Mouse (Mus musculus): ENCODE measurements at regions not wholly inside any gene's neighbourhood (a gene's known extent, or its start where the extent isn't known, plus 50 kb on each side); places are given as distances from the start of the nearest gene placed in this dataset.

GRCm38 (mm10) chrX:142564186-142564585 lies 117.0 kb upstream of the Tmem164 start:
- H3K4me2 ChIP-seq (ENCODE audit: low read depth, low read length) = no peak overlapping the region
- no peak overlapping the region for H3K27ac ChIP-seq
- H3K9ac ChIP-seq (replicated peaks; ENCODE audit: low read length) = no peak overlapping the region
- no peaks in the 10 kb centered on the region for H3K4me1 ChIP-seq (ENCODE audit: insufficient read depth, low read length)
- no peaks in the 10 kb centered on the region for H3K36me3 ChIP-seq (ENCODE audit: insufficient read depth, low read length)
- no peak overlapping the region for H3K4me3 ChIP-seq (ENCODE audit: low read length)
- H3K9me3 ChIP-seq (ENCODE audit: low read length) = no peaks in the 10 kb centered on the region
- DNase-seq (ENCODE audit: low spot score) (no peak), ATAC-seq (no peak)
- H3K27me3 ChIP-seq (ENCODE audit: insufficient read depth, low read length) = no peaks in the 10 kb centered on the region
- whole genome bisulfite sequencing = 68% methylated on average over 9 of the region's 9 CpGs
- TF ChIP-seq CTCF (IDR thresholded peaks at IDR 0.05; ENCODE audit: low read depth) = no peak

DNA sequence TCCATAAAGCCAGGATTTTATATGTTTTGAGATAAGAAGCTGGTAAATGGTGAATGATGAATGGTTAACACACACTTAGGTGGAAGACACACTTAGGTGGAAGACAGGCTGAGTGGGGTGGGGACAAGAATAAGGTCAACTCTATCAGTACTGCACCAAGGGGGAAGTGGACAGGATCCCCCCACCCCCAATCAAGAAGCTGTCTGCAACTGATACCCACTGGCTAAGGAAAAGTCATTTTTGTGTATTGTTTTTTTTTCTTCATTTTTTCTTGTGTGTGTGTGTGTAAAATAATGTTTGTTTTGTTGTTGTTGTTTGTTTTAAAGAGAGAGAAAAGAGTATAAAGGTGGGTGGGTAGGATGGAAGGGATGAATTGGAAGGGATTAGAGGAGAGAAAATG lies 109.4 kb upstream of the Tmem164 start:
- no peak for TF ChIP-seq CTCF (IDR thresholded peaks at IDR 0.05; ENCODE audit: low read depth)
- DNase-seq (ENCODE audit: low spot score) (no peak), ATAC-seq (no peak)
- Histone ChIP-seq H3K9ac (replicated peaks; ENCODE audit: low read length) (no peak overlapping the region), H3K27me3 (ENCODE audit: insufficient read depth, low read length) (no peaks in the 10 kb centered on the region), H3K9me3 (ENCODE audit: low read length) (no peaks in the 10 kb centered on the region), H3K4me1 (ENCODE audit: insufficient read depth, low read length) (no peaks in the 10 kb centered on the region), H3K36me3 (ENCODE audit: insufficient read depth, low read length) (no peaks in the 10 kb centered on the region), H3K27ac (no peak overlapping the region), H3K4me3 (ENCODE audit: low read length) (no peak overlapping the region), H3K4me2 (ENCODE audit: low read depth, low read length) (no peak overlapping the region)

- no peaks in the 10 kb centered on the region for H3K27me3 ChIP-seq (ENCODE audit: insufficient read depth, low read length)
- DNase-seq (ENCODE audit: low spot score) (no peak), ATAC-seq (no peak)
- WGBS = 92% methylated on average over 4 of the region's 4 CpGs
- H3K36me3 ChIP-seq (ENCODE audit: insufficient read depth, low read length) = no peaks in the 10 kb centered on the region
- TF ChIP-seq CTCF (IDR thresholded peaks at IDR 0.05; ENCODE audit: low read depth) = no peak
- no peaks in the 10 kb centered on the region for H3K9me3 ChIP-seq (ENCODE audit: low read length)
- H3K27ac ChIP-seq = no peak overlapping the region
- H3K4me1 ChIP-seq (ENCODE audit: insufficient read depth, low read length) = no peaks in the 10 kb centered on the region
- no peak overlapping the region for H3K4me3 ChIP-seq (ENCODE audit: low read length)
- no peak overlapping the region for H3K4me2 ChIP-seq (ENCODE audit: low read depth, low read length)
- no peak overlapping the region for H3K9ac ChIP-seq (replicated peaks; ENCODE audit: low read length)
Measured at GRCm38 (mm10) chrX:142574022-142574421, 107.2 kb upstream of the Tmem164 start.

DNA sequence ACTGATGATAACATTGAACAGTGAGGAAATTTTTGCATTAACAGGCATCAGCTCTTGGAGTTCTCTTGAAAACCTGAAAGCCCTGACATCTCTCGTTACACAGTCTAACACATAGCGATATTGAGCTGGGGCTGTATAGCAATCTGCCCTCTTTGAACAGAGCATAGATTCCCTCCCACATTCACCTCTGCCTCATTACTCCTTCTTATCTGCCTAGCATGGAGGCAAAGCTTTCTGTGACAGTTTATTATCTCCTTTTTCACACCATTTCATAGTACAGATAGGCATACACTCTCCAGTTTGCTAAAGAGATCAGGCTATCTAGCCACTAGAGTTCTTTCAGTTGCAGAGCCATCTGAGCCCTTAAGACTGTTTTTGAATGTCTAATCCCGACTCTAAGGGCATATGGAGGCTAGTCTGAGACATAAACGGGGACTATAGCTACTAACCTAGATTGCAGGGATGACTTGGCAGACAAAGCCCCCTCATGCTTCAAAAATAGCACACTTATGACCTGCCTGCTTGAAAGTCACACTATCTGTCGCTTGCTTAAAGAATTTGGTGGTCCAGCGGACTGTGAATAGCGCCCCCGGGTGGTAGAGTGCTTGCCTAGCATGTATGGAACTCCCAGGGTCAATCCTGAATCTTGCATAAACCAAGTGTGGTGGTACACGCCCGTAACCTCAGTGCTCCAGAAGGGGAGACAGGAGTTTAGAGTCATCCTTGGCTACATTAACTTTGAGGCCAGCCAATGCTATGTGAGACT lies 106.1 kb upstream of the Tmem164 start:
- Histone ChIP-seq H3K9ac (replicated peaks; ENCODE audit: low read length) (no peak overlapping the region), H3K27me3 (ENCODE audit: insufficient read depth, low read length) (no peaks in the 10 kb centered on the region), H3K4me3 (ENCODE audit: low read length) (no peak overlapping the region), H3K27ac (no peak overlapping the region), H3K4me2 (ENCODE audit: low read depth, low read length) (no peak overlapping the region), H3K4me1 (ENCODE audit: insufficient read depth, low read length) (no peaks in the 10 kb centered on the region), H3K9me3 (ENCODE audit: low read length) (no peaks in the 10 kb centered on the region), H3K36me3 (ENCODE audit: insufficient read depth, low read length) (no peaks in the 10 kb centered on the region)
- 0 out of 2 replicates have a peak, but pooled peaks have one; percentile 13 for TF ChIP-seq CTCF (IDR thresholded peaks at IDR 0.05; ENCODE audit: low read depth)
- WGBS = 65% methylated on average over 10 of the region's 10 CpGs
- DNase-seq (ENCODE audit: low spot score) = no peak
- no peak for ATAC-seq

- H3K27me3 ChIP-seq (ENCODE audit: insufficient read depth, low read length) = no peaks in the 10 kb centered on the region
- no peak for DNase-seq (ENCODE audit: low spot score)
- H3K4me3 ChIP-seq (ENCODE audit: low read length) = no peak overlapping the region
- H3K9me3 ChIP-seq (ENCODE audit: low read length) = no peaks in the 10 kb centered on the region
- no peak for ATAC-seq
- no peak for TF ChIP-seq CTCF (IDR thresholded peaks at IDR 0.05; ENCODE audit: low read depth)
- H3K9ac ChIP-seq (replicated peaks; ENCODE audit: low read length) = no peak overlapping the region
- no peaks in the 10 kb centered on the region for H3K36me3 ChIP-seq (ENCODE audit: insufficient read depth, low read length)
- H3K4me1 ChIP-seq (ENCODE audit: insufficient read depth, low read length) = no peaks in the 10 kb centered on the region
- H3K27ac ChIP-seq = no peak overlapping the region
- 58% methylated on average over 3 of the region's 3 CpGs for WGBS
- no peak overlapping the region for H3K4me2 ChIP-seq (ENCODE audit: low read depth, low read length)
Measured at GRCm38 (mm10) chrX:142576127-142576526, 105.1 kb upstream of the Tmem164 start.

GRCm38 (mm10) chrX:142577449-142578081 lies 103.6 kb upstream of the Tmem164 start:
- no peaks in the 10 kb centered on the region for H3K36me3 ChIP-seq (ENCODE audit: insufficient read depth, low read length)
- no peak for TF ChIP-seq CTCF (IDR thresholded peaks at IDR 0.05; ENCODE audit: low read depth)
- no peak overlapping the region for H3K4me3 ChIP-seq (ENCODE audit: low read length)
- no peak for DNase-seq (ENCODE audit: low spot score)
- ATAC-seq = no peak
- H3K4me1 ChIP-seq (ENCODE audit: insufficient read depth, low read length) = no peaks in the 10 kb centered on the region
- no peak overlapping the region for H3K4me2 ChIP-seq (ENCODE audit: low read depth, low read length)
- 88% methylated on average over 6 of the region's 6 CpGs for WGBS
- H3K9me3 ChIP-seq (ENCODE audit: low read length) = no peaks in the 10 kb centered on the region
- H3K27ac ChIP-seq = no peak overlapping the region
- no peak overlapping the region for H3K9ac ChIP-seq (replicated peaks; ENCODE audit: low read length)
- no peaks in the 10 kb centered on the region for H3K27me3 ChIP-seq (ENCODE audit: insufficient read depth, low read length)

DNA sequence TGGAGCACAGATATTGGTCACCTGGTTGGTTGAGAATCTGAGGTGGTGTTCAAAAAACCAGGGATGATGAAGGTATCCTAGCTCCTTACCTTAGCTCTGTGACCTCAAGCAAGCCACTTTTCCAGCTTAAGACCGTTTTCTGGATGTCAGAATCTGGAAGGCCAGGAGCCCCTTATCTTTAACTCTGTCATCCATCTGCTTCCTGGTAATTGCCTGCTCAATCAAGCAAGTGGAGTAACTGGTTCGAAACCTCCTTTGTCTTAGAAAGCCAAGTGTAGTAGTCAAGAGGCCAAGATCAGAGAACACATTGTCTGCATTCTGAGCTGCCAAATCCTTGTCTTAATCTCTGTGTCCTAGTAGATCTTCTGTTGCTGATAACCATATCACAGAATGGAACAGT lies 95.9 kb upstream of the Tmem164 start:
- Histone ChIP-seq H3K4me2 (ENCODE audit: low read depth, low read length) (no peak overlapping the region), H3K4me1 (ENCODE audit: insufficient read depth, low read length) (no peaks in the 10 kb centered on the region), H3K9ac (replicated peaks; ENCODE audit: low read length) (no peak overlapping the region), H3K4me3 (ENCODE audit: low read length) (no peak overlapping the region), H3K9me3 (ENCODE audit: low read length) (no peaks in the 10 kb centered on the region), H3K36me3 (ENCODE audit: insufficient read depth, low read length) (no peaks in the 10 kb centered on the region), H3K27ac (no peak overlapping the region), H3K27me3 (ENCODE audit: insufficient read depth, low read length) (no peaks in the 10 kb centered on the region)
- TF ChIP-seq CTCF (IDR thresholded peaks at IDR 0.05; ENCODE audit: low read depth) = no peak
- no peak for DNase-seq (ENCODE audit: low spot score)
- 69% methylated on average over 2 of the region's 2 CpGs for WGBS
- no peak for ATAC-seq

Measured in hindbrain, postnatal 0 days (tissue).